8 mouse cellular contexts compared by ENCODE assay signal in the genomic region with DNA sequence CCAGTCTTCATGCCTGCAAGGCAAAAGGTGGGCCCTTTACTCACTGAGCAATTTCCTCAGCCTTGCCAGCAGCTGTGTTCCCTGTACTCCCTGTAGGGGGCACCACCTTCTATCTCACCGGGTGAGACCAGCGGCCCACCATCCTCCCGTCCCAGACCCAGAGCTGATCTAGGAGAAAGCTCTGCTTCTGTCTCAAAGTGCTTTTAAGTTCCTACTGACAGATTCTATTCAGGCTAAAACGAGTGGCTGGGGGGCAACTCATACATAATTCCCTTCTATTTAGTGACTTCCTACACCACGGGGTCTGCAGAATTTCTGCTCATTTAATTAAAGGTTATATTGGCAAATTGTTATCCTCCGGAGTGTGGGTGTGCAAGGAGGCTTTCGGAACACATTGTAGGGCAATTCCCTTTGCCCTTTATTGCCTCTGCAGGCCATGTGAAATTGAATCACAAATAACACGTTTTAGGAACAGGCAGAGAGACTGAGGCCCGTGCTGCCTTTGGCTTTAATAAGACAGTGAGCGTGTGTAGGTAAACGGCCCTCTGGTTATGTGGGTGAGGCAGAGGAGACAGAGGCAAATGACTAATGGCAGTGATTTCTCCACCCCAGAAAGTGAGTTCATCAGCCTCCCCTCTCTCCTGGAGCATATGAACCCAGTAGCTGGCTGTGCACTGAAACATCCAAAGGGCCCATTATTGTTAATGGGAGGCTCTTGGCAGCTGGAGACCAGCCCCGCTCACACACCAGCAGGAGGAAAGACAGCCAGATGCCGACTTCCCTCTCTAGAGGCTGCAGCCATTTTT. TPM values are rescaled to one million over a fixed set of nuclear protein-coding genes. Genes with fewer than 3 reads are reported as not detected.
DNase-seq lines count a peak whose midpoint lies in the region; ATAC-seq lines count a peak whose summit lies in the region.
"Had no signal": no experiment of that assay in that cellular context is flagged by ENCODE, and none has a peak within 500 bp of the region (broad histone marks: within the 10 kb centered on the region; RNA-seq: fewer than 3 reads in every experiment).

No protein-coding gene starts in this region.

- H3K27me3 ChIP-seq in forebrain, embryonic 11.5 days (ENCODE audit: control insufficient read depth, insufficient read depth, low read length): no peaks in the 10 kb centered on the region
- H3K27me3 ChIP-seq: liver, embryonic 12.5 days had no signal

- no peak overlapping the region for H3K9ac ChIP-seq in forebrain, embryonic 11.5 days (ENCODE audit: low read length)
- H3K9ac ChIP-seq: liver, embryonic 12.5 days had no signal

- peak; percentile 71; the same call in 1 of the 2 replicates for ATAC-seq in forebrain, embryonic 11.5 days (replicated peaks; ENCODE audit: low FRiP score)
- ATAC-seq: liver, embryonic 12.5 days had no signal

- peak; percentile 7 for DNase-seq in thymus, postnatal 14 days
- DNase-seq in thymus, postnatal 25 days: no peak
- DNase-seq in forebrain, embryonic 11.5 days (ENCODE audit: low spot score): peak; percentile 61
- DNase-seq in mesoderm, embryonic 11.5 days (ENCODE audit: low read depth, low spot score): peak; percentile 23
- DNase-seq in T-cell, adult 2 months (ENCODE audit: low spot score): no peak
- DNase-seq in frontal cortex, postnatal 25 days (ENCODE audit: low spot score in 2 of 2): no peak
- no peak for DNase-seq in left cerebral cortex, adult 9 months (ENCODE audit: low spot score in 2 of 2)

- H3K27ac ChIP-seq in forebrain, embryonic 11.5 days (ENCODE audit: low read depth, low read length): no peak overlapping the region
- H3K27ac ChIP-seq: liver, embryonic 12.5 days had no signal

- no peak overlapping the region for H3K4me3 ChIP-seq in forebrain, embryonic 11.5 days (ENCODE audit: low read depth, low read length)
- H3K4me3 ChIP-seq: liver, embryonic 12.5 days had no signal

- no peaks in the 10 kb centered on the region for H3K4me1 ChIP-seq in forebrain, embryonic 11.5 days (replicated peaks; ENCODE audit: control insufficient read depth, insufficient read depth, low read length)
- H3K4me1 ChIP-seq: liver, embryonic 12.5 days had no signal

- 62% methylated on average over 13 of the region's 13 CpGs for WGBS in forebrain, embryonic 11.5 days

- no peaks in the 10 kb centered on the region for H3K36me3 ChIP-seq in forebrain, embryonic 11.5 days (ENCODE audit: control insufficient read depth, insufficient read depth, low read length)
- H3K36me3 ChIP-seq: liver, embryonic 12.5 days had no signal

- no peaks in the 10 kb centered on the region for H3K9me3 ChIP-seq in forebrain, embryonic 11.5 days (ENCODE audit: control insufficient read depth, low read length)
- H3K9me3 ChIP-seq: liver, embryonic 12.5 days had no signal

- H3K4me2 ChIP-seq in forebrain, embryonic 11.5 days (ENCODE audit: low read depth, low read length, severe bottlenecking): no peak overlapping the region
- H3K4me2 ChIP-seq: liver, embryonic 12.5 days had no signal

RNA-seq across cellular contexts. Expression of gene Gpr39, which starts 53.1 kb away (rescaled TPM):
- not detected in 2 replicates for polyA plus RNA-seq in forebrain, embryonic 11.5 days (2014; fragmentation: Nextera tagmentation; extraction: Ambion mirVana)

Comparison
In these comparisons a context has a peak if more than half of its experiments do, and no peak if none do; other contexts are left out.
1. DNase-seq: peak in thymus, postnatal 14 days (single experiment), forebrain, embryonic 11.5 days (single experiment) and mesoderm, embryonic 11.5 days (single experiment); none in thymus, postnatal 25 days (single experiment), T-cell, adult 2 months (single experiment), frontal cortex, postnatal 25 days (0 of 2) and left cerebral cortex, adult 9 months (0 of 2).